Mouse (Mus musculus) naive thymus-derived CD4-positive, alpha-beta T cell, adult 2 months (primary cell): Measurements from ENCODE around the gene Notum.
A peak's percentile ranks its signal among the peaks of the same experiment; 100 is the strongest.

Experiments used
- DNase-seq: peaks from one replicate; pipeline ENCODE4 v3.0.0-alpha.2; 2011; ENCODE audit warnings: low read depth

The Notum gene

GRCm38 (mm10) chr11:120617519-120618112 lies 43.4 kb downstream of the Notum start, which contains the start of gene Pcyt2:
Gene Pcyt2, minus strand, starts transcription at chr11:120617936.
- peak; percentile 94 for DNase-seq

DNA sequence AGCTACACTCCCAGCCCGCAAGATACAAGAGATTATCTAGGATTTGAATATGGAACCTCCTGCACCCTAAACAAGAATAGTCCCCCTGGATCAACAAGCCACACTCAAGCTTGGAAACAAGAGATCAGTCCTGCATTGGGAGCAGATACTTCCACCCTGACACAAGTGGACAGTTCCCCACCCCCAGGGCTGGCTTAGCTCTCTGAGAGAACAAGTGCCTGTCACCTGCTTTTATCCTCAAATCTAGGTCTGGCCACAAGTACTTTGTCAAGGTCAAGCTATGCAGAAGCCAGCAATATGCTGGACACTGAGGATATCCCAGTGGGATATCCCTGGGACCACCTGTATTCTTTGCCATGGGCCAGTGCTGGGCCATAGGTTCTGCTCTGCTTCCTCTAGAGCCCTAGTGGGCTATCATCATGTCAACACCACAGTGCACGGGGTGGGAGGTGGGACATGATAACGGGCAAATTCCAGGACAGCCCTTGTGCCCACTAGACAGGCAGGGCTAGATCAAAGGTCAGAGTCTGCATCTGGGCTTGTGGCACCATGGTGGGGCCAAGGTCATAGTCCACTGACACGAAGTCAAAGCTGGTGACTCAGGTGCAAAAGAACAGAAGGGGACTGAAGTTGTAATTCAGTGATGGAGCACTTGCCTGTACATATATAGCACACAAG lies 44.2 kb downstream of the Notum start:
- DNase-seq, result peak; percentile 32

GRCm38 (mm10) chr11:120615606-120616203 lies 45.3 kb downstream of the Notum start:
- no peak for DNase-seq

DNA sequence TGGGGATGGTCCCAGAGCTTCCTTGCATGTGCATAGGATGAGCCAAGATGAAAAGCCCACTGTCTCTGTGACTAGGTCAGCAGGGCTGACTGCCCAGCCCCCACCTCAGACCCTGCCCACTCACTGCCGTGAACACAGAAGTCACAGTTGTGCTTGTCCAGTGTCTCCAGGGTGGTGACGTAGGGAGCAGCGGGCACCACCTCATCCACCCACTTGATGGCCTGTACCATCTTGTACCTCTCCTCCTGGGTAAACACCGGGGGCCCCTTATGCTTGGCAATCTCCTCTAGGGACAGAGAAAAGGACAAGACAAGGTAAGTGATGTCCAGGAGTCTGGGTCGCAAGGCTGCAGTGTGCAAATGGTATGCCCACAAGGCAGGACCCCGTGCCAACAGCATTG lies 45.8 kb downstream of the Notum start:
- DNase-seq, result no peak

DNA sequence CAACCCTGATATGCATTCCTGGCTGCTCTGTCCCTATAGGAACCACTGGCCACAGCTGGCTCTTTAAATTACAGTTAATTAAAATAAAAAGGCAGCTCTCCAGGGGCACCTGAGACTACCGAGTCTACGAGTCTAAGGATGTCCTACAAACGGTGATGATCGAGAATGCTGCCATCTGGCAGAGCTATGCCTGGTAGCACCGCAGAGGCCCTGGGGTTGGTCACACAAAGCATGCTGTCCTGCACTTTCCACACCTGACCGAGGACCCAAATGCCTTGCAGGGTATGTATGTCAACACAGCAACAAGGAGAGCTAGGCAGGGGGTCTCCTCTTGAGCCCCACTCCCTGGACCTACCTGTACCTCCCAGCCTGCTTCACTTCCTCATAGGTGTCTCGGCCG lies 47.0 kb downstream of the Notum start:
- no peak for DNase-seq

- no peak for DNase-seq
Observed at GRCm38 (mm10) chr11:120613481-120613972, 47.4 kb downstream of the Notum start.

GRCm38 (mm10) chr11:120612763-120613162 lies 48.2 kb downstream of the Notum start:
- peak; percentile 88 for DNase-seq

DNA sequence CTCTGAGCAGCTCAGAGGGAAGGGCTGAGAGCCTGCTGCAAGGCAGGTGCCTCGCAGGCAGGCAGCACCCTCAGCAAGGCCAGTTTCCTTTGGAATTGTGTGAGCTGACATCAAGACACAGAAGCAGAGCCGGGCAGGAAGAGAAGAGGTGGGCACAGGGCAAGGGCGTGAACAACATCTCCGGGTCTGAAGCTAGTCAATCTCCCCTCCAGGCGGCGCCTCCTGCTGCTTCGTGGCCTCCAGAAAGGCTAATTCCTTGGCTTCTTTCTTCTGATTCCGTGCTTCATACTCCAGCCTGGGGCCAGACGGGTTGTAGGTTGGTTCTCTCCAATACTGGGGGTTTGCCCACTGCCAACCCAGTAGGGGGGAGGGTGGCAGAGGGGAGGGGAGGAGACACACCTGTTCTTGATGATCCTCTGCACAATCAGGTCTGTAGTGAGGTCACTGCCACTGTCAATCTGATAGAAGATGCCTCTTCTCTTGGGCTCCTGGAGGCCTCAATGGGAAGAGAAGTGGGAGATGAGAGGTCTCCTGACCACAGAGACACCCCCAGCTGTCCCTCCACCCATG lies 50.4 kb downstream of the Notum start:
- no peak for DNase-seq

- no peak for DNase-seq
Observed at GRCm38 (mm10) chr11:120609250-120609649, 51.7 kb downstream of the Notum start.

DNA sequence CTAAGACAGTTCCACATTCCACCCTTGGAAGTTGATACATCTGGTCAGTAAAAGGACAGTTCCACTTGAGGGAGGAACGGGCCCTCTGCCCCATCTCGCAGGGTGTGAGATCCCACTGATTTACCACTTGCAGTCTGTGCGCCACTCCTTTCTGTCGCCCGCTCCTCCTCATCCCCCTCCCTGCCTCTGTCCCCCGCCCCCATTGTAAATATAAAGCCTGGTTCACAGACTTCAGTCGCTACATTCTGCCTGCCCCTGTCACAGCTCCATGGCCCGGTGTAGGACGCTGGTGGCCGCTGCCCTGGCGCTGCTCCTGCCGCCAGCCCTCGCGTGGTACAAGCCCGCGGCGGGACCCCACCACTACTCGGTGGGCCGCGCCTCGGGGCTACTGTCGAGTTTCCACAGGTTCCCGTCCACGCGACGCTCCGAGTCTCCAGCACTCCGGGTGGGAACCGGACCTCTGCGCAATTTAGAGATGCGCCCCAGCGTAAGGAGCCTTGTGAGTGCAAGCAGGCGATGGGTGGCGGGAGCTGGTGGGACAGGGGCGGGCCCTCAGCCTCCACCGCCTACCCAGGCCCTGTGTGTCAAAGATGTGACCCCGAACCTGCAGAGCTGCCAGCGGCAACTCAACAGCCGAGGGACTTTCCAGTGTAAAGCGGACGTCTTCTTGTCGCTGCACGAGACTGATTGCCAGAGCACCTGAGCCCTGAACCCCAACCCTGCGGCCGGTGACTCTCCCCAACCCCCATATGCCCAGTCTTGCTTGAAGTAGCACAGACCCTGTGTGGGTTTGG lies 52.5 kb downstream of the Notum start, which contains the start of gene Npb:
TSS of gene Npb (plus strand) at position 237 of the 794 bp plus-strand sequence.
- no peak for DNase-seq

- DNase-seq, result no peak
Observed at GRCm38 (mm10) chr11:120606764-120607163, 54.2 kb downstream of the Notum start.

DNA sequence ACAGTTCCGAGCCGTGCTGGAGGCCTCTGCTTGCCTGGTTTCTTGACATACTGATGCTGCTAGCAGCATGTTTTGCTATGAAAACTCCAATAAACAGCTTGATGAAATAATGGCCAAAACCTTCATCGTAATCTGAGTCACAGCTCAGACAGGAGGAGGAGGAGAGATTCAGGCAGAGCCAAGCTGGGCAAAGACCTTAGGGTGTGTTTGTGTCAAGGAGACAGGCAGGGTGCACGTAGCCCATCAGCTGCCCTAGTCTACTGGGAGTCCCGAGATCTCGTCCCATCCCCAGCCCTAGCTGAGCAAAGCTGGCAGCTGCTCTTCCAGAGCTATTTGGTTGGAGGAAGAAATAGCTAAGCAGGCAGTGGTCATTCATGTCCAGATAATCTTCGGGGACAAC lies 55.3 kb downstream of the Notum start:
- no peak for DNase-seq
